ENCODE assay signal across 32 mouse cellular contexts in the genomic region with DNA sequence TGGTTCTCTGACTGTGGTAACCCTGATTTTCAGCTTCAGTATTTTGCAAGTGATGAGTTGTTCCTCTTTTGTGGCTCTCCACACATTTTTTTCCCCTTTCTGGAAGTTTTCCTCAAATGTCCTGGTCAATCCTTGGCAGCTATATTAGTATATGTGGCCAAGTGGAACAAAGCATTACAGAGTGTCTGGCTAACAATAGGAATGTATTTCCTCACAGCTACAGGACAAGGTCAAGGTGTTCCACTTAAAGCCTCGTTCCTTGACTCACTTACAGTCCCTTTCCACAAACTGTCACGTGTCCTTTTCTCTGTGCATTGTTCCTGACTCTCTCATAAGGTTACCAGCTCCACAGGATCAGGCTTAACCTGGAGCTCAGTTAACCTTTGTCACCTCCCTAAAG. TPM values are rescaled to one million over a fixed set of nuclear protein-coding genes. Genes with fewer than 3 reads are reported as not detected.
A peak's percentile ranks its signal among the peaks of the same experiment; 100 is the strongest.
DNase-seq lines count a peak whose midpoint lies in the region; ATAC-seq and TF ChIP-seq lines count a peak whose summit lies in the region.
"Had no signal": no experiment of that assay in that cellular context is flagged by ENCODE, and none has a peak within 500 bp of the region (broad histone marks: within the 10 kb centered on the region; RNA-seq: fewer than 3 reads in every experiment).

No protein-coding gene starts in this region.

- H3K4me3 ChIP-seq in heart, postnatal 0 days (ENCODE audit: low read depth, low read length) = no peak overlapping the region
- no peak overlapping the region for H3K4me3 ChIP-seq in heart, embryonic 12.5 days
- peak overlapping the region; percentile 52 for H3K4me3 ChIP-seq in testis, adult 2 months (ENCODE audit: control insufficient read depth, low read depth, low read length)
- H3K4me3 ChIP-seq: hindbrain, embryonic 15.5 days; intestine, embryonic 15.5 days; limb, embryonic 13.5 days; lung, embryonic 15.5 days; megakaryocyte, embryonic 14.5 days; midbrain, embryonic 13.5 days had no signal

- intact Hi-C loops in left cerebral cortex, postnatal 14 days (cut with DNase I) = no loop called here

- DNase-seq in heart, postnatal 0 days (ENCODE audit: low spot score) = peak; percentile 9
- DNase-seq in testis, postnatal 14 days (ENCODE audit: low spot score) = no peak
- DNase-seq in fibroblast of lung, adult 2 months (ENCODE audit: low read depth) = peak; percentile 58
- DNase-seq in left cerebral cortex, postnatal 14 days (ENCODE audit: low spot score in 2 of 2) = no peak
- DNase-seq in frontal cortex, postnatal 10 days (ENCODE audit: low spot score in 2 of 2) = no peak
- DNase-seq: adrenal gland, postnatal 14 days; cerebellum, adult 8-10 months; gastrocnemius, postnatal 25 days; kidney, postnatal 36 days; right cerebral cortex, postnatal 14 days; thymus, postnatal 4 days had no signal

- H3K27ac ChIP-seq in heart, postnatal 0 days (ENCODE audit: low read depth) = no peak overlapping the region
- H3K27ac ChIP-seq in heart, embryonic 12.5 days (ENCODE audit: poor library complexity, severe bottlenecking) = no peak overlapping the region
- no peak overlapping the region for H3K27ac ChIP-seq in testis, adult 2 months (ENCODE audit: control insufficient read depth, insufficient read depth, low read depth, low read length)
- H3K27ac ChIP-seq: hindbrain, embryonic 15.5 days; intestine, embryonic 15.5 days; limb, embryonic 13.5 days; liver, embryonic 14.5 days; lung, embryonic 15.5 days; midbrain, embryonic 13.5 days had no signal

- no peak for TF ChIP-seq EP300 in heart, postnatal 0 days (IDR thresholded peaks at IDR 0.05; ENCODE audit: low read depth)

- no peaks in the 10 kb centered on the region for H3K36me3 ChIP-seq in heart, postnatal 0 days (replicated peaks; ENCODE audit: control insufficient read depth, insufficient read depth, low read length)
- H3K36me3 ChIP-seq in heart, embryonic 12.5 days = no peaks in the 10 kb centered on the region
- H3K36me3 ChIP-seq in testis, adult 2 months (ENCODE audit: control insufficient read depth, insufficient read depth, low read length) = no peaks in the 10 kb centered on the region
- H3K36me3 ChIP-seq: hindbrain, embryonic 15.5 days; intestine, embryonic 15.5 days; limb, embryonic 13.5 days; lung, embryonic 15.5 days; midbrain, embryonic 13.5 days had no signal

- H3K9ac ChIP-seq in heart, postnatal 0 days (replicated peaks; ENCODE audit: low read depth, low read length) = no peak overlapping the region
- H3K9ac ChIP-seq in heart, embryonic 12.5 days = no peak overlapping the region
- H3K9ac ChIP-seq: hindbrain, embryonic 15.5 days; intestine, embryonic 15.5 days; limb, embryonic 13.5 days; liver, embryonic 14.5 days; lung, embryonic 15.5 days; midbrain, embryonic 13.5 days had no signal

- WGBS in heart, postnatal 0 days = 16% methylated on average over 2 of the region's 2 CpGs
- WGBS in heart, embryonic 12.5 days = 32% methylated on average over 2 of the region's 2 CpGs

- H3K4me1 ChIP-seq in heart, postnatal 0 days (ENCODE audit: control insufficient read depth, insufficient read depth) = no peaks in the 10 kb centered on the region
- H3K4me1 ChIP-seq in heart, embryonic 12.5 days (replicated peaks) = no peaks in the 10 kb centered on the region; the same call in 1 of the 2 replicates
- no peaks in the 10 kb centered on the region for H3K4me1 ChIP-seq in testis, adult 2 months (ENCODE audit: control insufficient read depth, insufficient read depth, low read length)
- H3K4me1 ChIP-seq: hindbrain, embryonic 15.5 days; intestine, embryonic 15.5 days; lung, embryonic 15.5 days; megakaryocyte, embryonic 14.5 days; midbrain, embryonic 13.5 days had no signal

- no peak overlapping the region for H3K4me2 ChIP-seq in heart, postnatal 0 days (ENCODE audit: low read depth, low read length)
- H3K4me2 ChIP-seq in heart, embryonic 12.5 days = no peak overlapping the region
- H3K4me2 ChIP-seq: hindbrain, embryonic 15.5 days; intestine, embryonic 15.5 days; limb, embryonic 13.5 days; lung, embryonic 15.5 days; midbrain, embryonic 13.5 days had no signal

- ATAC-seq in heart, postnatal 0 days (ENCODE audit: insufficient read depth, low read depth) = no peak
- no peak for ATAC-seq in heart, embryonic 12.5 days (ENCODE audit: insufficient number of reproducible peaks, low FRiP score)
- ATAC-seq: forebrain, embryonic 16.5 days; intestine, embryonic 15.5 days; midbrain, embryonic 13.5 days had no signal

- no peaks in the 10 kb centered on the region for H3K9me3 ChIP-seq in heart, postnatal 0 days (replicated peaks; ENCODE audit: control insufficient read depth, low read length)
- H3K9me3 ChIP-seq in heart, embryonic 12.5 days (replicated peaks) = no peaks in the 10 kb centered on the region
- H3K9me3 ChIP-seq: hindbrain, embryonic 15.5 days; intestine, embryonic 15.5 days; limb, embryonic 13.5 days; lung, embryonic 15.5 days; megakaryocyte, embryonic 14.5 days; midbrain, embryonic 13.5 days had no signal

- no peak for TF ChIP-seq CTCF in heart, postnatal 0 days (IDR thresholded peaks at IDR 0.05; ENCODE audit: low read depth)
- no peak for TF ChIP-seq CTCF in testis, adult 2 months (IDR thresholded peaks at IDR 0.05; ENCODE audit: control insufficient read depth, insufficient read depth, insufficient replicate concordance, low read depth, low read length)

- no peaks in the 10 kb centered on the region for H3K27me3 ChIP-seq in heart, postnatal 0 days (ENCODE audit: control insufficient read depth, insufficient read depth, low read length)
- no peaks in the 10 kb centered on the region for H3K27me3 ChIP-seq in heart, embryonic 12.5 days (replicated peaks)
- H3K27me3 ChIP-seq in testis, adult 2 months (ENCODE audit: control insufficient read depth, insufficient read depth, low read length) = no peaks in the 10 kb centered on the region
- H3K27me3 ChIP-seq: hindbrain, embryonic 15.5 days; intestine, embryonic 15.5 days; limb, embryonic 13.5 days; lung, embryonic 15.5 days; midbrain, embryonic 13.5 days had no signal

- TF ChIP-seq POLR2A in testis, adult 2 months (IDR thresholded peaks at IDR 0.05; ENCODE audit: control insufficient read depth, low read depth, low read length) = no peak

RNA-seq across cellular contexts. Expression of a gene that starts 3.3 kb away (rescaled TPM):
- total RNA-seq in heart, postnatal 0 days (2014; rRNA removed; ENCODE audit: low replicate concordance) = not detected in 2 replicates
- polyA plus RNA-seq in heart, postnatal 0 days (2015; fragmentation: Nextera tagmentation; extraction: Ambion mirVana) = not detected in 2 replicates
- not detected in 2 replicates for polyA plus RNA-seq in heart, embryonic 12.5 days (2016; fragmentation: Nextera tagmentation; extraction: Ambion mirVana)
- polyA plus RNA-seq in testis, adult 2 months (2012; rRNA removed) = 139 and 181 TPM in 2 replicates
- not detected for total RNA-seq in left cerebral cortex, postnatal 14 days (2021)
- total RNA-seq: adrenal gland, postnatal 14 days; ES-E14; gastrocnemius, postnatal 25 days; heart, adult 8-10 months; hematopoietic stem cell, adult 5-6 weeks; layer of hippocampus, adult 8-10 months; left cerebral cortex, postnatal 25 days; monocyte, adult 5-6 weeks had no signal
- polyA plus RNA-seq: brain, embryonic 14.5 days; embryonic facial prominence, embryonic 14.5 days; forebrain, embryonic 16.5 days; heart, embryonic 16.5 days; hindbrain, embryonic 15.5 days; intestine, embryonic 15.5 days; kidney, embryonic 14.5 days; limb, embryonic 13.5 days; liver, embryonic 14.5 days; lung, embryonic 15.5 days; midbrain, embryonic 13.5 days; neural tube, embryonic 11.5 days had no signal

RNA-seq across cellular contexts. Expression of a gene that starts 37.1 kb away (rescaled TPM):
- 28.4 and 31.5 TPM in 2 replicates for total RNA-seq in heart, postnatal 0 days (2014; rRNA removed; ENCODE audit: low replicate concordance)
- 28.3 and 28.6 TPM in 2 replicates for polyA plus RNA-seq in heart, postnatal 0 days (2015; fragmentation: Nextera tagmentation; extraction: Ambion mirVana)
- 39.7 and 43.6 TPM in 2 replicates for polyA plus RNA-seq in heart, embryonic 12.5 days (2016; fragmentation: Nextera tagmentation; extraction: Ambion mirVana)
- 5.2 and 5.8 TPM in 2 replicates for polyA plus RNA-seq in testis, adult 2 months (2012; rRNA removed)
- total RNA-seq in left cerebral cortex, postnatal 14 days (2021) = 10 to 100 TPM; 49.4 to 52.3 TPM

RNA-seq across cellular contexts. Expression of a gene that starts 38.4 kb away (rescaled TPM):
- total RNA-seq in heart, postnatal 0 days (2014; rRNA removed; ENCODE audit: low replicate concordance) = not detected in 2 replicates
- polyA plus RNA-seq in heart, postnatal 0 days (2015; fragmentation: Nextera tagmentation; extraction: Ambion mirVana) = 1.1 TPM in 1 of 2 replicates, not detected in the other
- polyA plus RNA-seq in heart, embryonic 12.5 days (2016; fragmentation: Nextera tagmentation; extraction: Ambion mirVana) = not detected in 2 replicates
- not detected in 2 replicates for polyA plus RNA-seq in testis, adult 2 months (2012; rRNA removed)
- total RNA-seq in left cerebral cortex, postnatal 14 days (2021) = not detected
- total RNA-seq: adrenal gland, postnatal 14 days; ES-E14; gastrocnemius, postnatal 25 days; heart, adult 8-10 months; hematopoietic stem cell, adult 5-6 weeks; layer of hippocampus, adult 8-10 months; left cerebral cortex, postnatal 25 days; monocyte, adult 5-6 weeks had no signal
- polyA plus RNA-seq: brain, embryonic 14.5 days; embryonic facial prominence, embryonic 14.5 days; forebrain, embryonic 16.5 days; heart, embryonic 16.5 days; hindbrain, embryonic 15.5 days; intestine, embryonic 15.5 days; kidney, embryonic 14.5 days; limb, embryonic 13.5 days; liver, embryonic 14.5 days; lung, embryonic 15.5 days; midbrain, embryonic 13.5 days; neural tube, embryonic 11.5 days had no signal

Comparison
In these comparisons a context has a peak if more than half of its experiments do, and no peak if none do; other contexts are left out.
1. DNase-seq: peak in heart, postnatal 0 days (single experiment) and fibroblast of lung, adult 2 months (single experiment); none in testis, postnatal 14 days (single experiment), left cerebral cortex, postnatal 14 days (0 of 2) and frontal cortex, postnatal 10 days (0 of 2).
2. RNA of a gene that starts 3.3 kb away (polyA plus RNA-seq): 139 to 181 TPM in testis, adult 2 months; not detected in heart, postnatal 0 days and not detected in heart, embryonic 12.5 days; every median in the first group is over 100 times any median in the second.